Mouse (Mus musculus): ENCODE results near the gene Tymp.

- no peak for TF ChIP-seq ZC3H11A (IDR thresholded peaks at IDR 0.05; ENCODE audit: borderline replicate concordance, low read depth, low read length)
- TF ChIP-seq HCFC1 (IDR thresholded peaks at IDR 0.05; ENCODE audit: borderline replicate concordance, insufficient read depth, low read length): no peak
Measured at GRCm38 (mm10) chr15:89374340-89374739, 2.5 kb downstream of the Tymp start.
